Mouse (Mus musculus): ENCODE measurements around the gene Ispd. TPM values are rescaled to one million over a fixed set of nuclear protein-coding genes. Genes with fewer than 3 reads are reported as not detected.

The Ispd gene
- polyA plus RNA-seq, 1 experiment from 2014 or later, result 12.7 TPM

GRCm38 (mm10) chr12:36664783-36665182 is 283.5 kb downstream of the Ispd start:
- no peak for DNase-seq (ENCODE audit: low spot score)
- H3K36me3 ChIP-seq (ENCODE audit: control insufficient read depth, insufficient read depth, low read length), result no peaks in the 10 kb centered on the region
- H3K9me3 ChIP-seq (ENCODE audit: control insufficient read depth, low read length), result no peaks in the 10 kb centered on the region
- H3K27ac ChIP-seq (ENCODE audit: low read depth, low read length), result no peak overlapping the region
- H3K4me2 ChIP-seq (ENCODE audit: low read depth), result no peak overlapping the region
- no peaks in the 10 kb centered on the region for H3K4me1 ChIP-seq (ENCODE audit: control insufficient read depth, insufficient read depth, low read length)
- ATAC-seq (ENCODE audit: insufficient read depth, low FRiP score, low TSS enrichment), result no peak
- H3K27me3 ChIP-seq (ENCODE audit: control insufficient read depth, insufficient read depth, low read length), result no peaks in the 10 kb centered on the region
- 76% methylated on average over 3 of the region's 3 CpGs for WGBS
- no peak overlapping the region for H3K9ac ChIP-seq (ENCODE audit: low read length)
- H3K4me3 ChIP-seq (ENCODE audit: low read depth, low read length), result no peak overlapping the region

- Histone ChIP-seq H3K27me3 (ENCODE audit: control insufficient read depth, insufficient read depth, low read length) (no peaks in the 10 kb centered on the region), H3K9ac (ENCODE audit: low read length) (no peak overlapping the region), H3K27ac (ENCODE audit: low read depth, low read length) (no peak overlapping the region), H3K4me3 (ENCODE audit: low read depth, low read length) (no peak overlapping the region), H3K4me1 (ENCODE audit: control insufficient read depth, insufficient read depth, low read length) (no peaks in the 10 kb centered on the region), H3K9me3 (ENCODE audit: control insufficient read depth, low read length) (no peaks in the 10 kb centered on the region), H3K36me3 (ENCODE audit: control insufficient read depth, insufficient read depth, low read length) (no peaks in the 10 kb centered on the region), H3K4me2 (ENCODE audit: low read depth) (no peak overlapping the region)
- no peak for ATAC-seq (ENCODE audit: insufficient read depth, low FRiP score, low TSS enrichment)
- DNase-seq (ENCODE audit: low spot score), result no peak
- WGBS, result 61% methylated on average over 6 of the region's 6 CpGs
Observed at GRCm38 (mm10) chr12:36666771-36667170, 285.5 kb downstream of the Ispd start.

- Histone ChIP-seq H3K36me3 (ENCODE audit: control insufficient read depth, insufficient read depth, low read length) (no peaks in the 10 kb centered on the region), H3K4me3 (ENCODE audit: low read depth, low read length) (no peak overlapping the region), H3K4me2 (ENCODE audit: low read depth) (no peak overlapping the region), H3K4me1 (ENCODE audit: control insufficient read depth, insufficient read depth, low read length) (no peaks in the 10 kb centered on the region), H3K27me3 (ENCODE audit: control insufficient read depth, insufficient read depth, low read length) (no peaks in the 10 kb centered on the region), H3K27ac (ENCODE audit: low read depth, low read length) (no peak overlapping the region), H3K9me3 (ENCODE audit: control insufficient read depth, low read length) (no peaks in the 10 kb centered on the region), H3K9ac (ENCODE audit: low read length) (no peak overlapping the region)
- ATAC-seq (ENCODE audit: insufficient read depth, low FRiP score, low TSS enrichment) (no peak), DNase-seq (ENCODE audit: low spot score) (no peak)
- 77% methylated on average over 5 of the region's 5 CpGs for WGBS
Observed at GRCm38 (mm10) chr12:36670164-36670908, 289.1 kb downstream of the Ispd start.

- Histone ChIP-seq H3K27ac (ENCODE audit: low read depth, low read length) (no peak overlapping the region), H3K4me1 (ENCODE audit: control insufficient read depth, insufficient read depth, low read length) (no peaks in the 10 kb centered on the region), H3K9me3 (ENCODE audit: control insufficient read depth, low read length) (no peaks in the 10 kb centered on the region), H3K36me3 (ENCODE audit: control insufficient read depth, insufficient read depth, low read length) (no peaks in the 10 kb centered on the region), H3K4me2 (ENCODE audit: low read depth) (no peak overlapping the region), H3K27me3 (ENCODE audit: control insufficient read depth, insufficient read depth, low read length) (no peaks in the 10 kb centered on the region), H3K9ac (ENCODE audit: low read length) (no peak overlapping the region), H3K4me3 (ENCODE audit: low read depth, low read length) (no peak overlapping the region)
- WGBS, result 48% methylated on average over 10 of the region's 10 CpGs
- peak; percentile 36; the same call in 1 of the 2 replicates for ATAC-seq (ENCODE audit: insufficient read depth, low FRiP score, low TSS enrichment)
- peak; percentile 13 for DNase-seq (ENCODE audit: low spot score)
Observed at GRCm38 (mm10) chr12:36670915-36671579, 289.8 kb downstream of the Ispd start.

GRCm38 (mm10) chr12:36674481-36674880 is 293.2 kb downstream of the Ispd start:
- no peaks in the 10 kb centered on the region for H3K9me3 ChIP-seq (ENCODE audit: control insufficient read depth, low read length)

GRCm38 (mm10) chr12:36678220-36678619 is 297.0 kb downstream of the Ispd start:
- Histone ChIP-seq H3K4me3 (ENCODE audit: low read depth, low read length) (no peak overlapping the region), H3K9me3 (ENCODE audit: control insufficient read depth, low read length) (no peaks in the 10 kb centered on the region), H3K9ac (ENCODE audit: low read length) (no peak overlapping the region), H3K27ac (ENCODE audit: low read depth, low read length) (no peak overlapping the region), H3K4me2 (ENCODE audit: low read depth) (no peak overlapping the region), H3K4me1 (ENCODE audit: control insufficient read depth, insufficient read depth, low read length) (no peaks in the 10 kb centered on the region), H3K36me3 (ENCODE audit: control insufficient read depth, insufficient read depth, low read length) (no peaks in the 10 kb centered on the region), H3K27me3 (ENCODE audit: control insufficient read depth, insufficient read depth, low read length) (no peaks in the 10 kb centered on the region)
- no peak for ATAC-seq (ENCODE audit: insufficient read depth, low FRiP score, low TSS enrichment)
- DNase-seq (ENCODE audit: low spot score), result no peak
- 86% methylated on average over 4 of the region's 4 CpGs for WGBS

More at GRCm38 (mm10) chr12:36674481-36674880, 293.2 kb downstream of the Ispd start:
- no peaks in the 10 kb centered on the region for H3K36me3 ChIP-seq (ENCODE audit: control insufficient read depth, insufficient read depth, low read length)
- no peak overlapping the region for H3K4me2 ChIP-seq (ENCODE audit: low read depth)
- no peak overlapping the region for H3K9ac ChIP-seq (ENCODE audit: low read length)
- no peak overlapping the region for H3K27ac ChIP-seq (ENCODE audit: low read depth, low read length)
- ATAC-seq (ENCODE audit: insufficient read depth, low FRiP score, low TSS enrichment) (no peak), DNase-seq (ENCODE audit: low spot score) (no peak)
- 28% methylated on average over 2 of the region's 2 CpGs for WGBS
- no peak overlapping the region for H3K4me3 ChIP-seq (ENCODE audit: low read depth, low read length)
- H3K27me3 ChIP-seq (ENCODE audit: control insufficient read depth, insufficient read depth, low read length), result no peaks in the 10 kb centered on the region
- no peaks in the 10 kb centered on the region for H3K4me1 ChIP-seq (ENCODE audit: control insufficient read depth, insufficient read depth, low read length)

GRCm38 (mm10) chr12:36680883-36681505 is 299.7 kb downstream of the Ispd start:
- H3K27me3 ChIP-seq (ENCODE audit: control insufficient read depth, insufficient read depth, low read length), result no peaks in the 10 kb centered on the region
- ATAC-seq (ENCODE audit: insufficient read depth, low FRiP score, low TSS enrichment), result no peak
- no peaks in the 10 kb centered on the region for H3K9me3 ChIP-seq (ENCODE audit: control insufficient read depth, low read length)
- no peak overlapping the region for H3K4me3 ChIP-seq (ENCODE audit: low read depth, low read length)
- H3K4me2 ChIP-seq (ENCODE audit: low read depth), result no peak overlapping the region
- H3K9ac ChIP-seq (ENCODE audit: low read length), result no peak overlapping the region
- H3K36me3 ChIP-seq (ENCODE audit: control insufficient read depth, insufficient read depth, low read length), result no peaks in the 10 kb centered on the region
- DNase-seq (ENCODE audit: low spot score), result no peak
- WGBS, result 65% methylated on average over 2 of the region's 2 CpGs
- no peak overlapping the region for H3K27ac ChIP-seq (ENCODE audit: low read depth, low read length)
- no peaks in the 10 kb centered on the region for H3K4me1 ChIP-seq (ENCODE audit: control insufficient read depth, insufficient read depth, low read length)

GRCm38 (mm10) chr12:36681779-36682178 is 300.5 kb downstream of the Ispd start:
- no peak overlapping the region for H3K4me2 ChIP-seq (ENCODE audit: low read depth)
- H3K27me3 ChIP-seq (ENCODE audit: control insufficient read depth, insufficient read depth, low read length), result no peaks in the 10 kb centered on the region
- no peaks in the 10 kb centered on the region for H3K4me1 ChIP-seq (ENCODE audit: control insufficient read depth, insufficient read depth, low read length)
- no peak overlapping the region for H3K4me3 ChIP-seq (ENCODE audit: low read depth, low read length)
- 86% methylated on average over 6 of the region's 6 CpGs for WGBS
- no peak overlapping the region for H3K9ac ChIP-seq (ENCODE audit: low read length)
- ATAC-seq (ENCODE audit: insufficient read depth, low FRiP score, low TSS enrichment) (no peak), DNase-seq (ENCODE audit: low spot score) (no peak)
- no peaks in the 10 kb centered on the region for H3K36me3 ChIP-seq (ENCODE audit: control insufficient read depth, insufficient read depth, low read length)
- H3K27ac ChIP-seq (ENCODE audit: low read depth, low read length), result no peak overlapping the region
- H3K9me3 ChIP-seq (ENCODE audit: control insufficient read depth, low read length), result no peaks in the 10 kb centered on the region
